Mouse (Mus musculus) neural tube, embryonic 12.5 days (tissue): ENCODE measurements around the gene Fcrl6. TPM values are rescaled to one million over a fixed set of nuclear protein-coding genes. Genes with fewer than 3 reads are reported as not detected.

Source experiments
- ATAC-seq: fragments of 200-750 bp; cut with Nextera tagmentation; 2 replicates; pipeline ENCODE4 v1.8.0; 2017; ENCODE audit warnings: low read depth, mild to moderate bottlenecking, moderate TSS enrichment, moderate library complexity; ENCODE audit not compliant: low FRiP score
- H3K27ac ChIP-seq: fragments of 300-500 bp; sonication (generic); 2 replicates; pipeline ENCODE4 v1.5.1; 2016
- H3K27me3 ChIP-seq: fragments of 300-500 bp; sonication (generic); replicated peaks from 2 replicates; pipeline ENCODE4 v1.6.1; 2016; ENCODE audit warnings: mild to moderate bottlenecking
- H3K36me3 ChIP-seq: fragments of 300-500 bp; sonication (generic); 2 replicates; pipeline ENCODE4 v1.6.1; 2016; ENCODE audit warnings: mild to moderate bottlenecking
- H3K4me1 ChIP-seq: fragments of 300-500 bp; sonication (generic); 2 replicates; pipeline ENCODE4 v1.6.1; 2016
- H3K4me2 ChIP-seq: fragments of 300-500 bp; sonication (generic); replicated peaks from 2 replicates; pipeline ENCODE4 v1.6.1; 2016; ENCODE audit warnings: mild to moderate bottlenecking
- H3K4me3 ChIP-seq: fragments of 300-500 bp; sonication (generic); 2 replicates; pipeline ENCODE4 v1.5.1; 2016
- H3K9ac ChIP-seq: fragments of 300-500 bp; sonication (generic); 2 replicates; pipeline ENCODE4 v1.6.1; 2016; ENCODE audit warnings: mild to moderate bottlenecking
- H3K9me3 ChIP-seq: fragments of 300-500 bp; sonication (generic); 2 replicates; pipeline ENCODE4 v1.6.1; 2016; ENCODE audit warnings: mild to moderate bottlenecking
- WGBS: fragments of 180-500 bp; shearing (Covaris S2); methylation state at CpG from one replicate; pipeline ENCODE4 v1.1.7; 2016; 5-methylcytosine and 5-hydroxymethylcytosine counted together
- polyA plus RNA-seq: library from polyadenylated mRNA; unstranded; fragments of >200 nt; fragmentation: Nextera tagmentation; extraction: Ambion mirVana; gene quantifications from 2 replicates; pipeline ENCODE4 v1.2.1, GENCODE M21; 2016

The Fcrl6 gene
- polyA plus RNA-seq, 1 experiment from 2014 or later, result 0.16 TPM

- Histone ChIP-seq H3K4me3 (no peak overlapping the region), H3K4me2 (no peak overlapping the region), H3K9me3 (no peaks in the 10 kb centered on the region), H3K27ac (no peak overlapping the region), H3K4me1 (peaks cover 7% of the 10 kb centered on the region; the same call in 1 of the 2 replicates), H3K36me3 (no peaks in the 10 kb centered on the region), H3K27me3 (no peaks in the 10 kb centered on the region), H3K9ac (no peak overlapping the region)
- ATAC-seq, result no peak
- WGBS, result 78% methylated on average over 10 of the region's 10 CpGs
These were observed 9.0 kb upstream of the Fcrl6 start for GRCm38 (mm10) chr1:172611304-172611703.

GRCm38 (mm10) chr1:172594495-172594894 lies 7.9 kb downstream of the Fcrl6 start:
- H3K9me3 ChIP-seq, result no peaks in the 10 kb centered on the region
- no peak overlapping the region for H3K9ac ChIP-seq
- H3K27me3 ChIP-seq, result no peaks in the 10 kb centered on the region
- H3K4me3 ChIP-seq, result no peak overlapping the region
- H3K36me3 ChIP-seq, result no peaks in the 10 kb centered on the region
- H3K27ac ChIP-seq, result no peak overlapping the region
- H3K4me2 ChIP-seq, result no peak overlapping the region
- no peak for ATAC-seq
- no peaks in the 10 kb centered on the region for H3K4me1 ChIP-seq

GRCm38 (mm10) chr1:172593956-172594355 lies 8.4 kb downstream of the Fcrl6 start:
- Histone ChIP-seq H3K9ac (no peak overlapping the region), H3K4me1 (no peaks in the 10 kb centered on the region), H3K36me3 (no peaks in the 10 kb centered on the region), H3K4me2 (no peak overlapping the region), H3K9me3 (no peaks in the 10 kb centered on the region), H3K27me3 (no peaks in the 10 kb centered on the region), H3K4me3 (no peak overlapping the region), H3K27ac (no peak overlapping the region)
- ATAC-seq, result no peak
- 95% methylated on average over 2 of the region's 2 CpGs for WGBS

GRCm38 (mm10) chr1:172593321-172593720 lies 9.0 kb downstream of the Fcrl6 start:
- WGBS, result 78% methylated on average over 3 of the region's 3 CpGs
- Histone ChIP-seq H3K27me3 (no peaks in the 10 kb centered on the region), H3K9ac (no peak overlapping the region), H3K4me1 (no peaks in the 10 kb centered on the region), H3K36me3 (no peaks in the 10 kb centered on the region), H3K9me3 (no peaks in the 10 kb centered on the region), H3K27ac (no peak overlapping the region), H3K4me3 (no peak overlapping the region), H3K4me2 (no peak overlapping the region)
- no peak for ATAC-seq

- H3K9ac ChIP-seq, result no peak within 1 kb of the TSS
- peaks cover 10% of the 10 kb centered on the region; the same call in 1 of the 2 replicates for H3K4me1 ChIP-seq
- H3K4me2 ChIP-seq, result no peak within 1 kb of the TSS
- no peaks in the 10 kb centered on the region for H3K36me3 ChIP-seq
- no peak within 1 kb of the TSS for H3K27ac ChIP-seq
- WGBS, result 90% methylated on average over 7 of the region's 7 CpGs
- ATAC-seq, result no peak
- no peak within 1 kb of the TSS for H3K4me3 ChIP-seq
- no peaks in the 10 kb centered on the region for H3K9me3 ChIP-seq
- H3K27me3 ChIP-seq, result no peaks in the 10 kb centered on the region
These were observed 12.0 kb downstream of the Fcrl6 start, which contains the start of gene Slamf8 for GRCm38 (mm10) chr1:172590385-172590784. Gene Slamf8 (minus strand): TSS chr1:172590568.

GRCm38 (mm10) chr1:172585612-172586567 lies 16.5 kb downstream of the Fcrl6 start:
- Histone ChIP-seq H3K36me3 (no peaks in the 10 kb centered on the region), H3K4me1 (peaks cover 15% of the 10 kb centered on the region; the same call in 1 of the 2 replicates), H3K4me2 (peak overlapping the region; percentile 29; the same call in 1 of the 2 replicates), H3K9me3 (no peaks in the 10 kb centered on the region), H3K27ac (peak overlapping the region; percentile 34; the same call in 1 of the 2 replicates), H3K27me3 (peaks cover 6% of the 10 kb centered on the region; the same call in 1 of the 2 replicates), H3K4me3 (no peak overlapping the region), H3K9ac (no peak overlapping the region)
- ATAC-seq, result peak; percentile 86
- WGBS, result 22% methylated on average over 26 of the region's 26 CpGs

GRCm38 (mm10) chr1:172585026-172585425 lies 17.3 kb downstream of the Fcrl6 start:
- H3K9me3 ChIP-seq, result no peaks in the 10 kb centered on the region
- ATAC-seq, result no peak
- H3K27ac ChIP-seq, result no peak overlapping the region

GRCm38 (mm10) chr1:172584271-172584670 lies 18.1 kb downstream of the Fcrl6 start:
- WGBS, result 87% methylated on average over 6 of the region's 6 CpGs
- H3K36me3 ChIP-seq, result no peaks in the 10 kb centered on the region
- no peak overlapping the region for H3K4me3 ChIP-seq
- ATAC-seq, result no peak
- H3K4me2 ChIP-seq, result no peak overlapping the region
- H3K4me1 ChIP-seq, result peaks cover 15% of the 10 kb centered on the region; the same call in 1 of the 2 replicates
- no peak overlapping the region for H3K9ac ChIP-seq
- peaks cover 6% of the 10 kb centered on the region; the same call in 1 of the 2 replicates for H3K27me3 ChIP-seq
- no peaks in the 10 kb centered on the region for H3K9me3 ChIP-seq
- no peak overlapping the region for H3K27ac ChIP-seq

More at GRCm38 (mm10) chr1:172585026-172585425, 17.3 kb downstream of the Fcrl6 start:
- WGBS, result 46% methylated on average over 4 of the region's 4 CpGs
- Histone ChIP-seq H3K27me3 (peaks cover 6% of the 10 kb centered on the region; the same call in 1 of the 2 replicates), H3K4me3 (no peak overlapping the region), H3K4me2 (no peak overlapping the region), H3K4me1 (peaks cover 15% of the 10 kb centered on the region; the same call in 1 of the 2 replicates), H3K36me3 (no peaks in the 10 kb centered on the region), H3K9ac (no peak overlapping the region)

- H3K27ac ChIP-seq, result no peak overlapping the region
- 85% methylated on average over 8 of the region's 8 CpGs for WGBS
- H3K9ac ChIP-seq, result no peak overlapping the region
- H3K27me3 ChIP-seq, result peaks cover 6% of the 10 kb centered on the region; the same call in 1 of the 2 replicates
- no peak overlapping the region for H3K4me2 ChIP-seq
- ATAC-seq, result no peak
- no peaks in the 10 kb centered on the region for H3K36me3 ChIP-seq
- H3K4me1 ChIP-seq, result peaks cover 15% of the 10 kb centered on the region; the same call in 1 of the 2 replicates
- no peak overlapping the region for H3K4me3 ChIP-seq
- no peaks in the 10 kb centered on the region for H3K9me3 ChIP-seq
These were observed 19.9 kb downstream of the Fcrl6 start for GRCm38 (mm10) chr1:172582436-172582835.

- Histone ChIP-seq H3K4me1 (peaks cover 3% of the 10 kb centered on the region; the same call in 1 of the 2 replicates), H3K27ac (no peak overlapping the region), H3K27me3 (peaks cover 4% of the 10 kb centered on the region; the same call in 1 of the 2 replicates), H3K4me2 (no peak overlapping the region), H3K9me3 (no peaks in the 10 kb centered on the region), H3K9ac (no peak overlapping the region), H3K4me3 (no peak overlapping the region), H3K36me3 (no peaks in the 10 kb centered on the region)
- 70% methylated on average over 6 of the region's 6 CpGs for WGBS
- ATAC-seq, result no peak
These were observed 22.2 kb downstream of the Fcrl6 start for GRCm38 (mm10) chr1:172580116-172580515.

GRCm38 (mm10) chr1:172567758-172568157 lies 34.6 kb downstream of the Fcrl6 start:
- Histone ChIP-seq H3K4me2 (no peak overlapping the region), H3K9ac (no peak overlapping the region), H3K4me1 (0 out of 2 replicates have a peak, but pooled peaks cover 4% of the 10 kb centered on the region), H3K36me3 (no peaks in the 10 kb centered on the region), H3K27me3 (peaks cover 6% of the 10 kb centered on the region; the same call in 1 of the 2 replicates), H3K9me3 (no peaks in the 10 kb centered on the region), H3K4me3 (no peak overlapping the region), H3K27ac (no peak overlapping the region)
- no peak for ATAC-seq
- WGBS, result 78% methylated on average over 4 of the region's 4 CpGs

- no peak for ATAC-seq
- no peak overlapping the region for H3K27ac ChIP-seq
These were observed 36.2 kb downstream of the Fcrl6 start for GRCm38 (mm10) chr1:172566131-172566530.

More at GRCm38 (mm10) chr1:172566131-172566530, 36.2 kb downstream of the Fcrl6 start:
- no peaks in the 10 kb centered on the region for H3K9me3 ChIP-seq
- H3K4me3 ChIP-seq, result no peak overlapping the region
- peaks cover 14% of the 10 kb centered on the region for H3K4me1 ChIP-seq
- H3K9ac ChIP-seq, result no peak overlapping the region
- 73% methylated on average over 3 of the region's 3 CpGs for WGBS
- no peak overlapping the region for H3K4me2 ChIP-seq
- H3K36me3 ChIP-seq, result no peaks in the 10 kb centered on the region
- H3K27me3 ChIP-seq, result peaks cover 21% of the 10 kb centered on the region
